Mouse (Mus musculus) gastrocnemius, postnatal 4 days (tissue): ENCODE measurements around the gene Ttll11. TPM values are rescaled to one million over a fixed set of nuclear protein-coding genes. Genes with fewer than 3 reads are reported as not detected.

Source experiments
- DNase-seq, 2 experiments: peaks; one replicate each; pipeline ENCODE4 v3.0.0; 2021 to 2022; ENCODE audit warnings: low spot score in 2 of 2, mixed read lengths in 2 of 2
- total RNA-seq, 2 experiments: library from RNA; stranded (reverse); gene quantifications; 2 replicates each; pipeline ENCODE4 v1.2.3; 2021

Ttll11 gene
- total RNA-seq, 2 experiments from 2014 or later, result 3.4 to 5.8 TPM

DNA sequence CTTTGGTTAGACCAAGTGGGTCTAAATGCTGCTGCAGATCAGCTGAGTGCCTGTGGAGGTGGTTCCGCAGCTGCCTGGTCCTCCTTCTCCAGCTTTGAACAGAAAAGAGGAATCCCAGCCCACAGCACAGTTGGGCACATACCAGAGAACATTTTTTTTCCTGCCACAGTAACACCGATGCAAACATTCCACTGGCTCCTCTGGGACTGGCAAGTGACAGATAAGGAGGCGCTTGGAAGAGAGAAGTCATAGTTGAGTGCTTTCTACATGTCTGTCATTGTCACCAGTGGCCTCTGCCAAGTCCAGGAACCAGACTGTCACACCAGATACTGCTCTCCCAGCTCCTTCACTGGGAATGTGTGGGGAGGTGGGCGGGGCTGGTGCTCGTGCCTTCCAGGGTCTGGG, 204.1 kb downstream of the Ttll11 start:
- no peak for DNase-seq

DNA sequence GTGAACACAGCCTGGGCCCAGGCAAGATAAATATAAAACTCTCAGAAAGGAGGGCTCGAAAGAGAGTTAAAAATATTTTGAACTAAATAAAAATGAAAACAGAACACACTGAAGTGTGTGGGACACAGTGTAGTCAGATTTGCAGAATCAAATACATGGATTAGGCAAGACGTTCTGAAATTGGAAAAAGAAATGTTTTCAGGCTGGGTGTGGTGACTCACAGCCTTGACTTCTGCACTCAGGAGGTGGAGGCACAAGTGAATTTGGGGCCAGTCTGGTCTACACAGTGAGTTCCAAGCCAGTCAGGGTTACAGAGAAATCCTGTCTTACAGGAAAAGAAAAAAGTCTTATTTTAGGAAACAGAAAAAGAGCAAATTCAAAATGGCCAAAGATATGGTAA, 209.2 kb downstream of the Ttll11 start:
- DNase-seq, result no peak

DNA sequence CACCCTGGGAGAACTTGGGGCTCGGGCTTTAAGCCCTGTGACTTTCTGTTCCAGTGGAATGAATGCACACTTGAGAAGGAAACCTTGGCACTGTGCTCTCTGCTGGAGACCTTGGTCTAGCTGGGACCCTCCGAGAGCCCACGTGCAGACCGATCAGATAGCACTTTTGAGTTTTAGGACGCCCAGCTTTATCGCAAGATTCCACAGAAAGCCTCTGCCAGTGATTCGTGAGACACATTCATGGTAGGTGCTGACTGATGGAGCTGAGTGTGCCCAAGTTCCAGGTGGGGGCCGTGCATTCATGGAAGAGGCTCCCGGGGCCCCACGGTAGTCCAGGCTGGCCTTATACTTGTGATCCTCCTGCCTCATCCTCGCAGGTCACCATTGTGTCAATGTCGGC, 210.3 kb downstream of the Ttll11 start:
- DNase-seq, result no peak

DNA sequence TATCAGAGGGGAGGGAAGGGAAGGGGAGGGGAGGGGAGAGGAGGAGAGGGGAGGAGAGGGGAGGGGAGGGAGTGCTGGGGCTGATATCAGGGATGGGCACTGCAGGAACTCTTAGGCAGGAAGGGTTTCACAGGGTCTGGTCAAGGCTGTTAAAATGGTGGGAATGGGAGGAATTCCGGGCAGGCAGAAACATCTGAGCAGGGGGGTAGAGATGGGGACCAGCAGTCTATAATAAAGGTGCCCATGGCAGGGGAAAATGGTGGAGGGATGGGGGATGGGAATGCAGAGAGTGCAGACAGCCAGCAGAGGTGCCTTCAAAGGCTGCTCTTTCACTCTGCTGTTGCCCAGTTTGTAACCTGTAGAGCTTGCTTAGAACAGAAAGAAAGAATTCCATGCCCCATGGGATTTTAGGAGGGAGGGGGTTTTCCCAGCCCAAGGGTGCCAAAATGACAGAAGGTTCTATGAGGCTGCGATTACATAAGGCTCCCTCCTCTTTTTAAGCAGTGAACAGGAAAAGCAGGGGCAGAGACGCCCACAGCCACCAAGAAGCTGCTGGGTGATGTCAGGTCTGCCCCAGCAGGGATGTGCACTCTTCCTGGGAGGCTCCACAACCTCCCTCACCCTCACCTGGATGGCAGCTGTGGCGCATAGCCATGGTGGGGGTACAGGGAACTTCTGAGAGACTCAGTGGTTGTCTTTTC, 211.0 kb downstream of the Ttll11 start:
- DNase-seq, result no peak

DNA sequence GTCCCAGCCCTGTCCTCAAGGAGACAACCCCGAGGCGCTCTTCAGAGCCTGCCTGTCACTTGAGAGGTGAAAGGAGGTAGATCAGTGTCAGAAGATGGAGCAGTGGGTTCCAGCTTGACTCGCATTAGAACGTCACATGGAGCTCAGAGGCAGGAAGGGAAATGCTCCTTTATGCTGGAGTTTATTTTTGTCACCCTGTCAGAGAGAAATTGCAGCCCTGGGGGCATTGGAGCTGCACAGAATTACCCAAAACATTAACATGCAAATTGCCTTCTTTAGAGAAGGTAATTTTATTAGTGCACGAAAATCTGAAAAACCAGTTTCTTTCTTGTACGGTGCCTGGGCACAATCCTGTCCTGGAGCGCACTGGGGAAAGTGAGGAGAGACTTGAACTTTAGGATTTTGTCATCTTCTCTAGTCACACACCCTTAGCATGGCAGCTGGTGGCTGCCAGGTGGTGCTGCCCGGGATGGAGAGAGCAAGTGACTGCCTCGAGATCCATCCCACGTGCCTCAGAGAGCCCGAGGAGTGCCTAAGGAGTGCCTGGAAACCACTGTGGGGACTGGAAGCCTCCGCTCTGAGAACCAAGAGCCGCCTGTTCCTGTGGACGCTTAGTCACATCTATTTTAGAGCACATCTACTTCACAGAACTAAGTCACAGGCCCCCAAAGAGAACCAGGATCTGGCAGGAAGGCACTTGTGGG, 211.7 kb downstream of the Ttll11 start:
- no peak for DNase-seq

DNA sequence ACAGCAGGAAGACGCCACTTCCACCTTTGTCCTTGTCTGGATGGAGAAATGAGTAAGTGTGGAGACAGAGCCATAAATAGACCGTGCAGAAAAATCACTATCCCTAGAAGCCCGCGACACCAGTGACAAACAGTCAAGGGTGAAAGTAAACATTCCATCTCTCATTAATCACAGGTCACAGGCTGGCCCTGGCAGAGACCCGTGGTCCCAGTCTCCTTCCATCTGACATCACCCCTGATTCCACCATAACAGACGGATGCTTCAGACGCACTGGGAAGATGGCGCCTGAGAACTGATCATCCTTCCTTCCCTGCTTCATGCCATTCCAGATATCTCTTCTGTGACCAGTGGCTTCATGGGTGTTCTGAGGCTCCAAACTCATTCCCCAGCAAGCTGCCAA, 215.4 kb downstream of the Ttll11 start:
- no peak for DNase-seq

DNA sequence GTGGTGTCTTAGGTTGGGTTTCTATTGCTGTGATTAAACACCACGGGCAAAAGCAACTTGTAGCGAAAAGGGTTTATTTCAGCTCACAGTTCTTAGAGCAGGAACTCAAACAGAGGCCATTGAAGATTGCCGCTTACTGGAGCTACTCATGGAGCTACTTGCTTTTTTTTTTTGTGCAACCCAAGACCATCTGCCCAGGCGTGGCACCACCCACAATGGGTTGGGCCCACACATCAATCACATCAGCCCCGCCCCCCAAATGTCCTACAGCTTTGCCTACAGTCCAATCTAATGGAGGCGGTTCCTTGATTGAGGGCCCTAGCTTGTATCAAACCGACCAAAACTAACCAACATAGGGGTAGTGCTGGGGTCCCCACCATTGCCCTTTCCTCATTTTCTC, 215.9 kb downstream of the Ttll11 start:
- DNase-seq, result no peak

DNA sequence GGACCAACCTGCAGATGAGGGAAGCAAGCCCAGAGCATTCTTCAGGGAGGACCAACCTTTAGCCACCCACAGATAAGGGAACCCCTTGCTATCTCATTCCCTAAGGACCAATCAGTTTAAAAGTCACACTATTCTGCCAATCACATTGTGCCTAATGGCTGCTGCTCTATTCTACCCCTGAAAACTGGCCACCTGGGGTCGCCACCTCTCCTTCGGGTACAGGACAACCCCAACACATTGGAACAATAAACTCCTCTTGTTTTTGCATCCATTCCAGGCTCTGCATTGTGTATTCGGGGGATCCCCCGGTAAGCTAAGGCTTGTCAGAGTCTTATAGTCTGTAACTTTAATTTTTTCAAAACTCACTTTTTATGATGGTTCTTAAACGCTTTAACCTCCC, 218.3 kb downstream of the Ttll11 start:
- no peak for DNase-seq

DNA sequence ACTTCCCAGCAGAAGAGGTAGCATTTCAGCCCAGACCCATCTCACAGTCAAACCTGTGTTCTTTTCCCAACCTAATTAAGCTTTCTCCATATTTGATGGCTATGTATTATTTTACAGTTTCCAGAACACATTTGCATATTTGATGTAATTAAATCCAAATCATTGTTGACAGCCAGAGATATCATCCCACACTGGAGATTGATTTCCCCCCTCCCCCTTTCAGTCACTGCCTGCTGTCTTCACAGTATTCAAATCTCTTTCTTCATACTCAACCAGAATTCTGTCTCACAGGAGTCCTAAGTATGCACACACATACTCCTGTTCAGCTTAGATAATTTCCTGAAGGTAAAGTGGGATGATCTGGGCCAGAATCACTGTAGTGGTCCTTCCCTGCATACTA, 218.8 kb downstream of the Ttll11 start:
- no peak for DNase-seq

DNA sequence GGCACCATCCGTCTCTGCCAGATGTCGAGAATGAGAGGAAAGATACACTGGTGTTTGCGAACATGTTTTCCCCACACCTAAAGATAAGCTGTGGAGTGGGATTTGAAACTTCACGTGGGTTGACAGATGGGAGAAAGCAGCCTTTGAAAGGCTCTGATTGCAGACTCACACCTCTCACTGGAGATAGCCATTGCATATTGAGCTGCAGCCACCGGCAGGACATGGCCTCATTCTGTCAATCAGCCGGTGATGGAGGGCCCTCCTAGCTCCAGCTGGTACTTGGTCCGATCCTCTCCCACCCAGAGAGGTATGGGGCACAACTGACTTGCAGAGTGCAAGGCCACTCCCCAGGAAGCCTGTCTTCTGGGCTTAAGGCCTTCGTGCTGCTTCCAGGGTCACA, 219.4 kb downstream of the Ttll11 start:
- no peak for DNase-seq

DNA sequence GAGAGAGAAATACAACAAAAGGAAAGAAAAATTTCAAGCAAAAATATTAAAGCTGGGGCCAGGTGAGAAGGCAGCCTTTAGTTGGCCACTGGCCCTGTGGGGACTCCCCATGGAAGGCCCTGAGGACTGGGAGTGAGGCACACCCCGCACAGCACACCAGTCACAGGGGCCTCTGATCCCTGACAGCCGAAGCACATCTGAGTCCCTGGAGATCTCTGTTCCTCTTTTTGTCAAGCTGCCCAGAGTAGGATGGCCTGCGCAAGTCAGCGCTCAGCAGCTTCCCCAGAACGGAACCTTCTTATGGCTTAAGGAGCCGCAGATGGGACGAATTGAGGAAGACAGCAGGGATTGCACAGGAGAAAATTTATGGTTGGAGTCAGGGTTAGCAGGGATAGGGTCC, 223.2 kb downstream of the Ttll11 start:
- DNase-seq, result no peak

DNA sequence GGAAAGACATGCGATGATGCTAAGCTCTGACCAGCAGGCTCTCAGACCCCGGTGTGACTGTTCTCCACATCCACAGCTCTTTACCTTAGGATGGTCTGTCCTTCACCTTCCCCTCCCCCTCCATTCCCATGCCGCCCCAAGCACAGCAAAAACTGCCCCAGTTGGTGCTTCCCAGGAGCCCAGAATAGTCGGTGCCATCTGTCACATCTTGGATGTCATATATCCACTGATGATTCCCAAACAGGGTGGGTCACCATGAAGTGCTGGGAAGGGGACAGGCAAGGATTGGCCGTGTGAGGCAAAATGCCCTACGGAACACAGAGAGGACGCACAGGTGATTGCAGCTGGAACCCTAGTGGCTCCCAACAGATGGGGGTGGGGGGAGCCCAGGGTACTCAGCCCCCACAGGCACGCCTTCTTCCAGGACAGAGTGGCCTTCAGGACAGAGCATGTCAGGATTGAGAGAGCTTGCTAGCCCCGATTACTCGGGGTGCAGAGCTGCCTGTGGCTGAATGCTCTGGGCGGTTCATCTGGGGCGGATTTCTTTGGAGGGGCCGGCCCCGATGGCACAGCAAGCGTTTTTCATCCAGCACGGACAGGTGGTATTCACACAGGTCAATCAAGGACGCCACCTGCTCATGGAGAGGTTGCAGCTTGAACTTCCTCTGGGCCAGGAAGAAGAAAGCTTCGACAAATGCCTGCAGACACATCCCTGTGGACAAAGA, 227.8 kb downstream of the Ttll11 start:
- no peak for DNase-seq

DNA sequence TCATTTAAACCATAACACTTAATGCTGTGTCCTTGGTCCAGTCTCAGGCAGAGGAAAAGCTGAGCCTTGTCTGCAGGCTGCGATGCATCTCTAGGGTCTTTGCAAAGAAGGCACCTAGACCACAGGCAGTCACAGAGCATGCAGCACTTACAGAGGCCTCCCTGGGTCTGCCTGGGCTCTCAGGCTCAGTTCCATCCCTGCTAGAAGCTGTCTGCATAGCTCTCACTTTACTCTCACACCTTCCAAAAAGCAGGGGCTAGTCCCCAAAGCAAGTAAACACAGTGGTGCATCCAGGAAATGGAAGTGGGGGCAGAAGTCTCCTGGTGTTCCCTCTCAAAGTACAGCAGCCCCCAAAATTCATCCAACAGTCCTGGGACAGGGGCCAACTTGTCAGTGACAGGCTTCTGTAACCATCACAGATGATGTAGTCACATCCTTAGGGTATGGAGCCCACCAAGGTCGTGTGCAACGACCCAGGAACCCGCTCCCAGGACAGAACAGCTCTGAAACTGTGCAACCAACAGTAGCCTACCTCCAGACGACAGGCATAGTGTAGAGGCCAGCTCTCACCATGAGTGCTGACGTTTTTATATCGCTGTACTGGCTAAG, 229.1 kb downstream of the Ttll11 start:
- DNase-seq, result no peak

DNA sequence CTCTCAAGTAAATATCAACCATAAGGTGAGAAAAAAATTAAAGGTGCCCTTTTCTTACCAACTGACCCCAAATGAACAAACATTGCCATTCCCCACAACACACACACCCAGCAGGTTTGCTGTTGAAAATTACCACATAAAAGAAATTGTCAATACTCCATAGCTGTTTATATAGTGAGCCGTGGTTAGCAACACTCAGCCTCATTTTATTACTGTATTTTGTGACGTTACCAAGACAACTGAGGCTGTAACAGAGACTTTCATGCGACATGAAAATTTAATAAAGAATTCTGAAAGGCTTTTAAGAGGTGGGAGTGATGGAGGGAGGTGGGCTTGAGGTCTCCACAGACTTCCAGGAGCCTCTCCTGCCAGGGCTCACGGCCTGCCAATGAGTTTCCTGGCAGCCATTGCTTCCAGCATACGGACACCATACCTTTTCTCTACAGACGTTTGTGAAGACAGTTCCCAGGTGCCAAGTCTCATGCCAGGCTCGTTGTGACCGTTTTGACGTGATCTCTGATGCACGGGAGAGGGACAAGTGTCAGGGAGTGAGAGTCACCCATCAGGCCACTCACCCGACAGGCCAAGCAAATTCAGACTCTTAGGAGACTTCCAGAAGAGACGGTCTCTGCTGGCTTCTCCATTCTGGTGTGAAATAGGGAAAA, 232.2 kb downstream of the Ttll11 start:
- DNase-seq, result no peak

DNA sequence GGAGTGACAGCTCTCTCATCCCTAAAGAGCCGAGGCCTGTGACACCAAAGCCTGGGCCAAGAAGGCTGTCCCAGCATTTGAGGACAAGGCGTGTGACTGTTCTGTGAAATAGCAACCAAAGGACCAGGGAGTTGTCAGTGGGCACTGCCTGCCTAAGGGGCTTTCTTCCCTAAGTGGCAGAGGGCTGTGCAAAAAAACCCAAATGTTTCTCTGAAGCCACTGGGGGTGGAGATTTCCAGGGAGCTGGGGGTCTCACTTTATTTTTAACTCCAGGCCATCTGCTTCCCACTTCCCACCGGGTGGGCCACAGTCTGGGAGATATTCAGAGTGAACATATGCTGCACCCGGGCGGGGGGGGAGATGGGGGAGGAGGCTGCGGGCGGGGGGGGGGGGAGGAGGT, 233.1 kb downstream of the Ttll11 start:
- DNase-seq, result no peak

DNA sequence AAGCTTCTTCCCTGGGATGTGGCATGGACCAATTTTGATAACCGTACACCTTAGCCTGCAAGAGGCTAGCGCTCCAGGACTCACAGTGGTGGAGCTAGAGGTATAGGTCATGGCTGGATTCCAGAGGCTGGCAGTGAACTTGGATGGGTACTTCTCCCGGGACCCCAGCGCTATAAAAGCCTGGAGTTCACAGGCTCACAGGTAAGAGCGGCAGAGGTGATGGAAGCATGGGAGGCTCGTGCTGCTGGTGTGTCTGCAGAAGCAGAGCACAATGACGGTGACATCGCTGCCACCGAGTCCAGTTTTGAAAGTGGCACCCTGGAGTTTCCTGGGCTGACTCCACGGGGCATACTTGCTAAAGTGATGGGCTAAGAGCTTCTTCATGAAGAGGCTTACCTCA, 233.8 kb downstream of the Ttll11 start:
- DNase-seq, result no peak

DNA sequence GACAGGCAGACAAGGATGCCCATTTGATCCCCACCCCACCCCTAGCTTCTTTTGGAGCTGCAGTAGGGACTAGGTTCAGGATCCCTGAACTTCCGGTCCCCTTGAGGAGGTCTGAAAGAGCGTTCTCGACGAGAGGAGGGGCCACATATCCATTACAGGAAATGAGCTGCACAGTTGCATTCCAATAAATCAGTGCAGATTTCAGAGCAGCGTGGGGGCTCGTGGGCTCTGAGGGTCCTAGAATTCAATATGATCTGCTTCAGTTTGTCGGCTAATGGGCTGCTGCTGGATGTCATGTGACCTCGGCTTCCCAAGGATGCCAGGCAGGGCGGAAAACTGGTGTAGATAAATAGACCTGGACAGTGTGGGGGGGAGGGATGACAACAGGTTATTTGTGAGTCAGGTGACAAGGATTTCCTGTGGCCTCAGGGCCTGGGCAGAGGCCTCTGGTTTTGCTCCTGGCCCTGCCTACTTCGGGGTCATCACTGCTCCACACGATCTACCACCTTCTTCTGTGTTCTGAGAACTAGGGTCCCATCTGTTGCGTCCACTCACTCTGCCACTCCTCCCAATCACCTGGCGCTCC, 240.0 kb downstream of the Ttll11 start:
- no peak for DNase-seq

DNA sequence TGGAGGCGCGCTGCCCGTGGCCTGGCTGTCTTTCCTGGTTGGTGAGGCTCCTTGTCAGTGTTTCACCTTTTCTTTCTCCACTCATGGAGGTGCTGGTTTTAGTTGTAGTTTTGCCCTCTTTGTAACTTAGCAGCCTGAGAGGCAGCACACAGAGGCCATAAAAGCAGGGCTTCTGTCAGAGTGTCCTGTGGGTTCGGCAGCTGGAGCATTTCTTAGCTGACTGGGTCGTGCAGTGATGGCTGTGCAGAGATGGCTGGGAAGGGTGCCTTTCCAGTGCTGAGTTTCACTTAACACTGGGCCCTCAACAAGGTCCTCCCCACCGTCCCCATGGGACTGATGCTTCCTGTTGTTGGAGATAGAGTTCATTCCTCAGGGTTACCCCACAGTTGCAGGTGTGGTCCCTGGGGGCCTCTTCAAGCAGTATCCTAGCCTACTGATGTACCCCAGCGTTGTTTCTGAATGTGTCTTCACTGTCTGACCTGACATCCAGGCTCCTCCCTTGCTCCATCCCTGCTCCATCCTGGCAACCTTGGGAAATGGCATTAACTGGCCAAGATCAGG, 242.2 kb downstream of the Ttll11 start:
- no peak for DNase-seq

DNA sequence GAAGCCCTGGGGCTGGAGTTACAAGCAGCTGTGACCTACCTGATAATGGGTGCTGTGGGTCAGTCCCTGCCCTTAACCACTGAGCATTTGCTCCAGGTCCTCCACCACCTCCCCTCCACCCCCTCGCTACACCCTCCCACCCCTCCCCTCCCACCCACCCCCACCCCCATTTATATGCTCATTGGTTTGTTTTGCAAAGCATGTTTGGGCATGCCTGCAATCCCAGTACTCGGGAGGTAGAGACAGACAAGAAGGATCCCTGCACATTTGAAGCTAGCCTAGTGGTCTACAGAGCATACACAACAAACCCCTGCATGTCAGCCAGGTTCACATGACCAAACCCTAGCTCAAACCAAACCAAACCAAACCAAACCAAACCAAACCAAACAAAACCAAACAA, 243.7 kb downstream of the Ttll11 start:
- DNase-seq, result no peak

DNA sequence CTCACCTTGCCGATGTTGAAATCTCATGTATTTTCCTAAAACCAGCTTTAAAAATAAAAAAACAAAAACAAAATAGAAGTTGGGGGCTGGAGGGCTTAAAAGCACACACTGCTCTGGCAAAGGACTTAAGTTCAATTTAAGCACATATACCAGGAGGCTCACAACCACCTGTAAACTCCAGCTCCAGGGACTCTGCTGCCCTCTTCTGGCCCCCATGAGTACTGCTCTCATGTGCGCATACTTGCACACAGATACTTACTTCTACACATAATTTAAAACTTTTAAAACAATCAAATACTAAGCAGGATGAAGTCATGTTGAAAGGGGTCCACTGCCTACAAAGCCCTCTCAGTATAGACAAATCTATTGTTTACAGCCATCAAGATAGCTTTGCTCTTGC, 244.7 kb downstream of the Ttll11 start:
- no peak for DNase-seq
